Mouse (Mus musculus) retina, adult 2 months (tissue): ENCODE data around the gene Eml4.

ENCODE experiments used
- DNase-seq: peaks from one replicate; pipeline ENCODE4 v3.0.0-alpha.2; 2012; ENCODE audit warnings: low read depth, low spot score

Gene Eml4

DNA sequence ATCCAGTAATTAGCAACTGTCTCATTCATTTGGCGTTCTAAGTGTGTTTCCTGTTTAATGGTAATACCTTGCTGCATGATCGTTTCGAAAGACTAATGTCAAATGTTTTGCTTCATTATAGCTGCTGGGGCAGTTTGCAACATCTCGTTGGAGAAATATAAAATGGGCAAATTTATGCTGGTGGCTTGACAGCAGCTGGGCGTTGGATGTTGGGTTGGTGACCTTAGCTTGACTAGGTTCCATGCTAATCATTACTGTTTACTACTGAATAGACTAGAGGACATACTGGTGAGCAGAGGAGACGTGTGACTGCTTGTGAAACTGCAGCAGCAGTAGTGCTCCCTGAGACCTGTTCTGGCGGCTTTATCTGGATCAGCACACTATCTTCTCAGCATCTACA is 6.5 kb upstream of the Eml4 start:
- DNase-seq: no peak

DNA sequence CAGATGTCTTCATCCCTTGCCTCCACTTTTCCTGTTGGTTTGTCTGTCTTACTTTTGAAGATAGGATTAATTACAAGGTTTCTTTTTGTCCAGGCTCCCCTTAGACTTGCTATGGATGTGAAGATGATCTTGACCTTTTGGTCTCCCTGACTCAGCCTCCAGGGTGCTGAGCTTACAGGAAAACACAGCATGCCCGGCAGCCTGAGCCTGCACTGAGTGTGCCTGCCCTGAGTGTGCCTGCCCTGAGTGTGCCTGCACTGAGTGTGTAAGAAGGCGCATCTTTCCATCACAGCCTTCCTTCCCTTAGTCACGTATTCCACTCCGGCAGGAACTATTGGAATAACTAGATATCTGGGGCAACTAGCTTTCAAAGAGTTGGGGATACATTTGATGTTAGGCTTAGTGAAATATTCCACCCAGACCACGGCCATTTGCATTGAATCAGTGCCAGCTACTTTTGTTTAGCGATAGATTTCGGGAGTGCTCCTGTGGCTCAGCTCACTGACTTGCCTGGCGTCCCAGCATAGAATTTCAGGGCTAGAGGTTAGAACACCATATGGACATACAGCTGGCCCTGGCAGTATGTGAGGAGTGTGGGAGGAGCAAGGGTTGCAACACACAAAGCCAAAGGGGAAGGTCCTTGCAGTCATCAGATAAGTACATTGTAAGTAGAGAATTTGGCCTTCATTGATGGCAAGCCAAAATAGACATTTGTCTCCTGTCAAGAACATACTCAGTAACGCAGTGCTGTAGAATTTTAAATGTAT is 2.5 kb upstream of the Eml4 start:
- DNase-seq: no peak

DNA sequence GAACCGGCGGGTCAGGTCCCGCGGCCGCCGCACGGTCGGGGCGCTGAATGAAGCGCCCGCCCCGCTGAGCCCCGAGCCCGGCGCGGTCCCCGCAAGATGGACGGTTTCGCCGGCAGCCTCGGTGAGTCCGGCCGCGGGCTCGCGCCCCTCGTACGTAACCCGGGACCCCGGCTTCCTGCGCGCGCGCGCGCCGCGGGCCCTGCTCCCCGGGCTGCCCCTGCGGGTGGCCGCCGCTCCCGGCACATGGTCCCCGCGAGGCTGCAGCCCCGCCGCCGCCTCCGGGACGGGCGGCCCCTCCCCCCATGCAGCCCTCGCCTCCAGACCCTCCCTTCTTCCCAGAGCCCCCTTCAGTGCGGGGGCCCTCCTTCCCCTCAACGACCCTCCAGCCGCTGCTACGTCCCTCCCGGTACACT is 394 bp downstream of the Eml4 start:
- DNase-seq: no peak

DNA sequence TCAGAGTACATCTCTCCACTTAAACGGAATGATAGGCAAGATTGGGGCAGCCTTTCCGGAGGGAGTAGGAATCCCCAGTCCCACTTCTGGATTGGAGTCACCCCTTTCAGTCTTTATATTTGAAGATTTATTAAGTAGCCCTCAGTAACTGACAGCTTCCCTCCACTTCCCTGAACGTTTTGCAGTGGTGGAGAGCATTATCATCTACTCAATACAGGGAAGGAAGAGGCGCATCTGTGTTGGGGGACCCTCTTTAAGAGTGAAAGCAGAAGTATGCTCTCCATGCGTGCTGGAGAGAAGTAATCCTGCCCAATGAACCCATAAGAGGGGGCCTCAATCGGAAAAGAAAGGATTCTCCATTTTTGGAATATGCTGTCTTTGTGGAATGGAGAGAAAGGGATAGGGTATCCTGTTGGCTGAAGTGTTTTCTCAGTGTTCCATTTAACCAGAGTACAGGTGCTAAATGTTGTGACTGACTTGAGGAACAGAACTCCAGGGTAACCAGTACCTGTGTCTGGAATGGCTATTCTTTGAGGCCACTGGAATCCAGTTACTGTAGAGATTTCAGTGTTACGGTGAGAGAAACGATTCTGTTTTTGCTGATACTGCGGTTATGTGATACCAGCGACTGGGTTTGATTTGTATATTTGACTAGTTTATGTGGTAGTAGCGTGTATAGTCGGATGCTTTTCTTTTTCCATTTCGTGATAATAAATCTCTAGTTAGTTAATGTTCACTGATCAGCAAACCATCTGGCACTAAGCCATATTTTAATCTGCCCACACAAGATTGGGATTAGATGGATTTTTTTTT is 1.1 kb downstream of the Eml4 start:
- DNase-seq: no peak

DNA sequence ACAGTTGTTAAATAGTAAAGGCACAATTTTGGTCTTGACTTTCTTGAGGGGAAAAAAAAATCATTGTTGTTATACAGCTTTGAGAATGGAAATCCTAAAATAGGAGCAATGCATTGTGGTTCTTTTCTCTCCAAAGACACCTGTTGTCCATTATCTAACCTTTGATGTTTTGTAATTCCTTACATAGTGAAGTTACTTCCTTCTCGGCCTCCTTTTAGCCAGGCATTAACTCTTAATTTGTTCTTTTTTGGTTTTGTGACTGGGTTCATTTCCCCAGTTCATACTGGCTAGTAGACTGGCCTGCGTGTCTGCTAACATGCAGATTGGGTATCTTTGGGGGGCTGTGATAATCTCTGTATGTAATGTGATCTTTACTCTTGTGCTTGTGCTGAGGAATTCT is 1.7 kb downstream of the Eml4 start:
- DNase-seq: no peak

DNA sequence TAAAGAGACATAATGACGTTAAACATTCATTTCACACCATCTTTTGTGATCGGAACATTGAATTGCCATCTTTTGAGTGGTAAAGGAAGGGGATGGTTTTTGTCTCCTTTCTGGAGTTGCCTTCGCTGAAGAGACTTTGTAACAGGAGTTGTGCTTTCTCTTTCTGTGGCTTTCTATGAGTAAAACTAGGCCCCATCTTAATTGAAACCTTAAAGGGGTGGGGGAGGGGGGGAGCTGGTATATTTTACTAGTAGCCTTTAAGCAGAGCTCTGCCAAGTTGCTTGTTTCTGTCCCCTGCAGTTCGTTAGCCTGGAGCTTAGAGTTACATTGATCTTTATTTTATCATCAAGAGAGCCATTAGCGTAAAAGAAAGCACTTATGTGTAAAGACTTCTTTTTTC is 2.3 kb downstream of the Eml4 start:
- no peak for DNase-seq

DNA sequence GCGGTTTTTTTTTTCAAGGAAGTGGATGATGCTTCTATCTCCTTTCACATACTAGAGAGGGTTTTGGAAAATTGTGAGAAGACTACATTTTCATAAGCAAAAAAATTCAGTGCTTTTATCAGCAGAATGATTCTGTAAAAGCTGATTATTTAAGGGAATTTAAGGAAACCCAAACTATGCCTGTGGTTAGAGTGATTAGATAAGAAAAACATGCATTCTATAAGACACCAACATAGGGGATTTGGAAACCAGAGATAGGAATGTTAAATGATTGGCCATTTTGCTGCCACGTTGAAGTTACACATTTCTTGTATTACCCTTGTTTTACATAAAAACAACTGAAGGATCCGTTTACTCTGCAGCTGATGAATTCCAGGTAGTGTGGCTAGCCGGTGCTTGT is 2.7 kb downstream of the Eml4 start:
- DNase-seq: no peak

DNA sequence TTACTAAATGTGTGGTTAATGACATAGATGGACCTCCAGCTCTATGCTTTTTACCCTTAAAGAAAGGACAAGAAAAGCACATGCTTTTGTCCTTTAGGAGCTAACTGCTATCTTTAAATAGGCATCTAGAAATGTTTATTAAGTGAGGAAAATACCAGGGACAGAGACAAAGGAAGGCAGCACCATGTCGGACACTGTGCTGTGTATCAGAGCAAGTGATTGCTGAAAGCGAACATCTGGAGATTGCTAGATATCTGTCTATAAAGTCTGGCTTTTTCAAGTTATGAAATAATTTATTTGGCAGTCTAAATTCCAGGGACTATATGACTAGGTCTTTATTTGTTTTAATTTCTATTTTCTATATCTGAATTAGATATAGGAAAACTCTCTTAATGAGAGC is 4.8 kb downstream of the Eml4 start:
- no peak for DNase-seq

DNA sequence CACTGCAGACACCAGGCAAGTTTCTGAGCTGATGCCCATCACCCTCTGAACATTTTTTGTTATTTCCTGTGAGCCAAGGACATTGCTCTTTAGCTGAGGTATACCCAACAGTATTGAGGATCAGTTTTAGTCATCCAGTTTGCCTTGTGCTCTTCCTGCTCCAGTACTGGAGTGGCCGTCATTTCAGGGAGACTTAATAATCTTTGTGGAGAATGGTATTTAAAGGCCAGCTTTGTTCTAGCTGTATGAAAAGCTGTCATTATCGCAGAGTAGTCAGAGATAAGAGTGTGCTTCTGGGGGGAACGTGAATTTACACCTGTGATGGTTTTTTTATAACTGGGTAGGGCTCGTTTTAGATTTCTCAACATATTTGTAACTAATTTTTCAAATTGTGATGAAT is 9.2 kb downstream of the Eml4 start:
- DNase-seq: no peak

DNA sequence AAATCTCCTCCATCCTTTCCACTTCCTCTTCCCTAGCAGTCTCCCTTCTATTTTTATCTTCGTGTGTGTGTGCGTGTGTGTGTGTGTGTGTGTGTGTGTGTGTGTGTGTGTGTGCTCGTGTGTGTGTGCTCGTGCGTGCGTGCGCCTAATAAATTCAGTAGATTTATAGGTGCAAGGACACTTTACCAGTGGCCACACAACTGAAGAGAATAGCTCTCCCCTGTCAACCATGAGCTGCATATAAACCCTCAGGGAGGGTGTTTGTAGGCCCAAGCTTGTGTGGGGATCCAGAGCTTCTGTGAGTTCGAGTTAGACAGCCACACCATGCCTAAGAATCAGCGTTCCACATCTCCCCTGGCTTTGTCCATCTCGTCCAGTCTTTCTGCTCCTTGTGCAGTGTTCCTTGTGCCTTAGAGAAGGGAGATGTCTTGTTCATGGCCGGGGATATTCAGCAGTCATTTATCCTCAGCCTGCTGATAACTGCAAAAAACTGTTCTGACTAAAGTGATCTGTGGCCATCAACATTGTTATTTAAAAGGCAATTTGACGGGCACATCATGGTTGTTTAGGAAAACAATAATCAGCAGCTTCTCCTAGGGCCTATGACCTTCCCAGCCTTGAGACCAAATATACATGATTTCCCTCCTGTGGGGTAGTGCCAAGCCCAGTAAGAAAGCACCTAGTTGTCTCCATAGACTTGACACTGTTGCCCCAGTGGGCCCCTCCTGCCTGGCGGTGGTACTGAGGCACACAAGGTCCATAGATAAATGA is 10.2 kb downstream of the Eml4 start:
- no peak for DNase-seq

DNA sequence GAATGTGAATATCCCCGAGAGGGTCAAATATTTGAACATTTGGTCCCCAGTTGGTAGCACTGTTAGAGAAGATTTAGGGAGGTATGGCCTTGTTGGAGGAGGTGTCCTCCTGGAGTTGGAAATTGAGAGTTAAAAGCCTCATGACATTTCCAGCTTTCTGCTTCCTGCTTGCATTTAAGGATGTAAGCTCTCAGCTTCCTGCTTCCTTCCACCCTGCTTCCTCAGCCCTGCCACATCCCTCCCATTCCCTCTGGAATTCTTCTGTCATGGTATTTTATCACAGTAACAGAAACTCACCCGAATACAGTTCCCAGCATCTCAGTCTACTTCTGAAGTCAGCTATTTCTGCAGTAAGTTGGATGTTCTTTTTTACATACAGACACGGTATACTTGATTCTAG is 12.3 kb downstream of the Eml4 start:
- no peak for DNase-seq

DNA sequence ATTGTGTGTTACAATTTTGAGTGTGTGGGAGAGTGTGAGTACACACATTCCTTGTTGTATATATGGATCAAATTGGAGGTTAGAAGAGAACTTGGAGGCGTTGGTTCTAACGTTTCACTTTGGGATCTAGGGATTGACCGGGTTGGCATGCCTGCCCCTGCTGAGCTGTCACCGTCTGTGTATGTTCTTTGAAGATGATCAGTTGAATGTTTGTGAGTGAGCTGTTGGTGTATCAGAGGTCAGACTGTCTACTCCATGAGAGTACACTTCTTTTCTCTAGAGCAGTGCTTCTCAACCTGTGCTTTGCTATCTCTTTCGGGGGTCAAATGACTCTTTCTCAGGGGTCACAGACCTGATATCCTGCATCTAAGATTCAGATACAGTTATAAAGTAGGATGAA is 13.6 kb downstream of the Eml4 start:
- no peak for DNase-seq

DNA sequence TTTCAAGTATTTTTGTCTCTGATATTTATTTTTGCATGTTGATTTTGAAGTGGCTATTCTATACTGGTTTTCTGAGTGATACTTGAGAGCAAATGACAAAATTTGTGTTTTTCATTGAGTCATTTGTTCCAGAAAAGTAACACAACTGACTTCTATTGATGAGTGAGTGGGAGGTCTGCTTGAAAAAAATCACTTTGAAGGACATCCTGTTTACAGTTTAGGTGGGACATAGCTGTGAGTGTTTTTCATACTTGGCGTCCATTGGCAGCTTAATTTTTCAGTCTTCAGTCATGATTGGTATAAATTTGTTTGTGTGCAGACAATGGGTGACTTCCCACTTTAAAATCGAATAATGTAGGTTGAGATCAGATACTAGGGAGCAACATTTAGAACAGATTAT is 14.4 kb downstream of the Eml4 start:
- DNase-seq: no peak

DNA sequence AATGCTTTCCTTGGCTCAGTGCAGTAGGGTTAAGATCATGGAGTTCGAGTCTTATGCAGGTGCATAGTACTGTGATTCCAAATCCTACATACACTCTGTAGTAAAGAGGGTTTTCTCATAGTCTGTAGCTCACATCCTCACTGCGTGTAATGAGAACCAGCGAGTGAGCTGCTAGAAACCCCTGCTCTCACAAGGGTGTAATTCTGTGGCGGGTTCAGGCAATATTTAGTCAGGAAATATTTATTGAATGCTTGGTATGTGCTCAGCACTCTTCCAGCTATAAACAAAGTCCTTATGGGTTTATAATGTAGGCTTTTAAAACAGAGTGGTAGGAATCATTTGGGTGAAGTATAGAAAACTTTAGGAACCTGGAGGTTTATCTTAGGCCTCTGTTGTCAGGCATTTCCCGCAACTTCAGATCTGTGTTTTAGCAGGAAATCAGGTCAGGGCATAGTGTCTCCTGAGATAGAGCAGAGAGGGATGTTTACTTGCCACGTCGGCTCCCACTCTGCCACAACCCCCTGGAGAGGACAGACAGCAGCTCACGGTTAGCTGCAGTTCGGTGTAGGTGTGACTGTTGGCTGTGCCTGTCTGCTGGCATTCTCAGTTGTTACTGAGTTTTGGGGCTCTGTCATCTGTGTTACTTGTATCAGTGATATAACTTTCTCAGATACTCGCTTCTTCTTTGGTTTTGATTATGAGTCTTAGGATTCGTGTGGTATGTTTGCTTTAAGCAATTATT is 15.1 kb downstream of the Eml4 start:
- DNase-seq: no peak

DNA sequence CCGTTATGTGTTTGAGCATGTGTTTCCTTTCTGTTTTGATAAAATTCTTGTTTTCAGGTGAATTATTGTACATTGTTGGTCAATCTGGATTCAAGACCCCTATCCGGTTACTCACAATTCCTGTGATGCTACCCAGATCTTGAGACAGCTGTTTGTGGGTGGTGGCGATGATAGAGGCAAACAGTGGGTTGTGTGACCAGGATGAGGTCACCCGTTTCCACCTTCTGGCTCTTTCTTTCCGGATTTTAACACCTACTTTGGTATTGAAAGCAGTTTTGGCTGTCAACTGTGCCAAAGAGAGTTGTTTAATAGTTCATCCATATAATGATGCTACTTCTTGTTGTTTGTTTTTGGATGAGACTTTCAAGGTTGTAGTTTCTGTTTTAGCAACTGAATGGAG is 16.7 kb downstream of the Eml4 start:
- DNase-seq: no peak

DNA sequence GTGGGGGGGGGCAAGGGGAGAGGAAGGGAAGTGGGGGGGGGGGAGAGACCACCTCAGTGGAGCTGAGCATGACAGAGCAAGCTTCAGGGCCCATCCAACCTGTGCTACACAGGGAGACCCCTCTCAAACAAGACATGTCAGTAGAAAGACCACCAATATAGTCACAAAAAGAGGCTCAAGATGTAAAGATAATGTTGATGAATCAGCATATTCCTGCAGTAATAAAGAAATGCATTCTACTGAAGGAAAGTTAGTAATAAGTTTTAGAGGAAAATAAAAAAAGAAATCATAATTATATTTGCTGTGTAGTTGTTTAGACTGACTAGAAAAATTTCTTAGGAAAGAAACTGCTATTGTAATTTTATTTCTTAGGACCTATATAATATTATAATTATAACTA is 23.4 kb downstream of the Eml4 start:
- DNase-seq: no peak

DNA sequence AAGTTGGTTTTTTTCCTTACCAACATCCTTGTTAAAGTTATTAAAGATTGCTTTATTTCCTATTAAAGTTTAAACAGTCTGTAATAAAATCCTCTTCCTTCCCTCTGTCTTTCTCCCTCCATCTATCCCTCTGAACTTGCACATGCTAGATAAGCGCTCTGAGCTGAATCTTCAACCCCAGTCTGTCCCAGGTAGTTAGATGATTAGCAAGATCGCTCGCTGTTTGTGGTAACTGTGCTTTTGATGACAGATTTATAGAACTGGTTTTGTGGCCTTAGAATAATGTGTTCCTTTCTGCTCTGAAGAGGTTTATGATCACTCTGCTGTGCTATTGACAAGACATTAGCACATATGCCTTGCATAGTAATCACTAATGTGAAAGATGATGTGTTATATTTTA is 25.1 kb downstream of the Eml4 start:
- DNase-seq: no peak

DNA sequence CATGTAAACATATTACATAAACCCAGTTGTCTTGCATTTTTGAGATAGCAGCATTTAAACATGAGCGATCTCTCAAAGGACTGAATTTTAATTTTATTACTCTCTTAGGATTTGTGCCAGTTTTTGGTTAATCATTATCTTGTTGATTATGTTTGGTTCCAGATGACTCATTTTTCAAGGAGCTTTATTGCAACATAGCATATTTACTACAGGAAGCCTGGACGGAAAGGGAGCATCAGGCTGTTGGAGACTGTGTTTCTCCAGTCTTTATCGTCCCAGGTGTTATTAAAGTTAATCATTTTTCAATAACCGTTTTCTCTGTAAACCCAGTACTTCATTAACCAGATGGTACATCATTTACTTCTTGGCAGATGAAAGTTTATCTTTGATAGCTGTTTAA is 26.1 kb downstream of the Eml4 start:
- no peak for DNase-seq

DNA sequence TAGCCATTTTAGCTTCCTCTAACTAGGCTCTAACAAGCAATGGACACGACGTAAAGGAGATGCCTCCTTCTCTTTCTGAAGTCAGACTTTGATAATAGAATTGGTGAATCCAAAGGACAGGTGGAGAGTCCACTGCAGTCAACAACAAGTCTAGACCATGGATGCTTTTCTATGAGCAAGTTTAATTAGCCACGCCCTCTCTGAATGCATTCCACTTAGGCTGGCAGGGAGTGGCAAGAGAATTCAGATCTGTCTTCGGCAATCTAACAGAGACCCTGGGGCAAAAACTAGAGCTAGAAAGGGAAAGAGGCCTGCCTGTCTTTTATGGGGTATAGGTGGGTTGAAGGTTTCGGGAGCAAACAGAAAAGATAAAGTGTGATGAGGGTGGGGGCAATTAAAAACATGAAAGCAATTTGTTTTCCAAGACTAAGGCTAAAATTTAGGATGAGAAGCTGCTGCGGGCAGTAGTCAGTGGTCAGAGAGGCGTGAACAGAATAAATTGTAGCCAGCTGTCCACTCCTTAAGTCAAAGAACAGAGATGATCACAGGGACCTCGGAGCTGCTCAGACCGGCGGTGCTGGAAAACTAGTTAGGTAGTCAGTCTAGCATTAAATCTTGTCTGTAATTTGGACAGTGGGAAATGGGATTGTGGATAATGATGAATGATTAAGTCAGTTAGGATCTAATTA is 27.2 kb downstream of the Eml4 start:
- no peak for DNase-seq

DNA sequence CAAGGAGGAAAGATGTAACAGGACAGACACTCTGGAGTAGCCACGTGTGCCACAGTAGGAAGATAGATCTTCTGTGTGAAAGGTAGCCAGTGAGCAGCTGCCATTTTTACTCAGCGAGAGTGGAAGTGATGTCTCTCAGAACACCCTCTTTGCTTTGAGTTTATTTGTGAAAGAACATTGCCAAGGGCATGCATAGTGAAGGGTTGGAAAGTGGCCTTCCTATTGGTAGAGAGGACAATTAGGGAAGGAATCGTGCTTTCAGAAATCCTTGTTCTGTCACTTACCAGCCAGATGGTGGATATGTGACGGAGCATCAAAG is 27.7 kb downstream of the Eml4 start:
- no peak for DNase-seq

DNA sequence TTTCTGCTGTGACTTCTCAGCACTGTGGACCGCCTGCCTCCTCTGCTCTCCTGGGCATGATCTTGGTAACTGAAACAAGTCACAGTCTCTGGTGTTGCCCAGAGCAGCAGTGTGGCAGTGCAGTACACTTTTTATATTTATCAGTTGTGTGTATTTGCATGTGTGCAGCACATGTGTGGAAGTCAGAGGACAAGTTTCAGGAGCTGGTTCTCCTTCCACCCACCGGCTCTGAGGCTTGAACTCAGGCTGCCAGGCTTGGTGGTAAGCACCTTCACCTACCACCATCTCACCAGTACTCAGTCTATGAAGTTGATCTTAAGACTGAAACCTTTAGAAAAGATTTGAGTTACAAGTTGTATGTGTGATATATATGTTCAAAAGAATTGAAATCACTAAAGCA is 28.6 kb downstream of the Eml4 start:
- no peak for DNase-seq
